Mouse (Mus musculus) hindbrain, embryonic 16.5 days (tissue): ENCODE measurements around the gene Slc16a10. TPM values are rescaled to one million over a fixed set of nuclear protein-coding genes. Genes with fewer than 3 reads are reported as not detected.

Experiments used
- ATAC-seq: fragments of 200-750 bp; cut with Nextera tagmentation; 2 replicates; pipeline ENCODE4 v1.8.0; 2017; ENCODE audit warnings: moderate TSS enrichment, moderate library complexity
- H3K27ac ChIP-seq: fragments of 300-500 bp; sonication (generic); 2 replicates; pipeline ENCODE4 v1.5.1; 2014; ENCODE audit warnings: low read depth, mild to moderate bottlenecking, control low read depth, low read length, moderate library complexity
- H3K27me3 ChIP-seq: fragments of 300-500 bp; sonication (generic); replicated peaks from 2 replicates; pipeline ENCODE4 v1.6.1; 2014; ENCODE audit warnings: low read length; ENCODE audit not compliant: control insufficient read depth, insufficient read depth
- H3K36me3 ChIP-seq: fragments of 300-500 bp; sonication (generic); 2 replicates; pipeline ENCODE4 v1.6.1; 2014; ENCODE audit warnings: mild to moderate bottlenecking, low read length, moderate library complexity, mixed read lengths; ENCODE audit not compliant: control insufficient read depth, insufficient read depth
- H3K4me1 ChIP-seq: fragments of 300-500 bp; sonication (generic); 2 replicates; pipeline ENCODE4 v1.6.1; 2014; ENCODE audit warnings: low read depth, low read length; ENCODE audit not compliant: control insufficient read depth, insufficient read depth
- H3K4me2 ChIP-seq: fragments of 300-500 bp; sonication (generic); 2 replicates; pipeline ENCODE4 v1.6.1; 2014; ENCODE audit warnings: mild to moderate bottlenecking, low read length, control low read depth, moderate library complexity
- H3K4me3 ChIP-seq: fragments of 300-500 bp; sonication (generic); 2 replicates; pipeline ENCODE4 v1.5.1; 2014; ENCODE audit warnings: mild to moderate bottlenecking, low read length, control low read depth, moderate library complexity
- H3K9ac ChIP-seq: fragments of 300-500 bp; sonication (generic); 2 replicates; pipeline ENCODE4 v1.6.1; 2014; ENCODE audit warnings: low read depth, mild to moderate bottlenecking, control low read depth, low read length, moderate library complexity
- H3K9me3 ChIP-seq: fragments of 300-500 bp; sonication (generic); 2 replicates; pipeline ENCODE4 v1.6.1; 2014; ENCODE audit warnings: mild to moderate bottlenecking, low read length, moderate library complexity; ENCODE audit not compliant: control insufficient read depth
- WGBS: fragments of 180-500 bp; shearing (Covaris S2); extraction: QIAGEN DNeasy Blood & Tissue Kit; methylation state at CpG from one replicate; pipeline ENCODE4 v1.1.7; 2014; 5-methylcytosine and 5-hydroxymethylcytosine counted together
- polyA plus RNA-seq: library from polyadenylated mRNA; unstranded; fragments of >200 nt; fragmentation: Nextera tagmentation; extraction: Ambion mirVana; gene quantifications from 2 replicates; pipeline ENCODE4 v1.2.1, GENCODE M21; 2015

The Slc16a10 gene
- polyA plus RNA-seq, 1 experiment from 2014 or later, result 6.1 TPM

GRCm38 (mm10) chr10:40135807-40136778, 6.0 kb downstream of the Slc16a10 start:
- Histone ChIP-seq H3K4me3 (no peak overlapping the region), H3K36me3 (no peaks in the 10 kb centered on the region), H3K9ac (no peak overlapping the region), H3K27me3 (no peaks in the 10 kb centered on the region), H3K9me3 (no peaks in the 10 kb centered on the region), H3K4me1 (no peaks in the 10 kb centered on the region), H3K4me2 (no peak overlapping the region), H3K27ac (no peak overlapping the region)
- WGBS, result 77% methylated on average over 9 of the region's 9 CpGs
- no peak for ATAC-seq

DNA sequence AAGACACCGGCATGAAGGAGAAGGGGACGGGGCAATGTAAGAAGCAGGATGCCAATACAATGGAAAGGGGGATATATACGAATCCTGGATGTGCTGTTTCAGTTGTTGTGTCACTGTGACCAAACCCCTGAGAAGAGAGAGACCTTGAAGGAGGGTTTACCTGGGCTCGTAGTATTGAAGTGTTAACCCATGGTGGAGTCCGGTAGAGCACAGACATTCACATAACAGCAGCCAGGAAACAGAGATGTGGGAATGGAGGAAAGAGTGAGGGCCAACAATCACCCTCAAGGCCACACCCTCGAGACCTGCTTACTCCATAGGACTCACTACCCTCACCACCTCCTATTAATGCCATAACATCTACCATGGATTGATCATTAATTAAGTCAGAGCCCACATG, 7.2 kb downstream of the Slc16a10 start:
- no peak overlapping the region for H3K4me3 ChIP-seq
- H3K27ac ChIP-seq, result no peak overlapping the region
- no peaks in the 10 kb centered on the region for H3K4me1 ChIP-seq
- H3K4me2 ChIP-seq, result no peak overlapping the region
- no peaks in the 10 kb centered on the region for H3K36me3 ChIP-seq
- ATAC-seq, result no peak
- H3K27me3 ChIP-seq, result no peaks in the 10 kb centered on the region
- 89% methylated on average over 6 of the region's 6 CpGs for WGBS
- no peaks in the 10 kb centered on the region for H3K9me3 ChIP-seq
- H3K9ac ChIP-seq, result no peak overlapping the region

GRCm38 (mm10) chr10:40133636-40134035, 8.4 kb downstream of the Slc16a10 start:
- 95% methylated on average over 1 of the region's 1 CpGs for WGBS
- Histone ChIP-seq H3K9me3 (no peaks in the 10 kb centered on the region), H3K27ac (no peak overlapping the region), H3K4me3 (no peak overlapping the region), H3K4me1 (no peaks in the 10 kb centered on the region), H3K36me3 (no peaks in the 10 kb centered on the region), H3K4me2 (no peak overlapping the region), H3K9ac (no peak overlapping the region), H3K27me3 (no peaks in the 10 kb centered on the region)
- ATAC-seq, result no peak

DNA sequence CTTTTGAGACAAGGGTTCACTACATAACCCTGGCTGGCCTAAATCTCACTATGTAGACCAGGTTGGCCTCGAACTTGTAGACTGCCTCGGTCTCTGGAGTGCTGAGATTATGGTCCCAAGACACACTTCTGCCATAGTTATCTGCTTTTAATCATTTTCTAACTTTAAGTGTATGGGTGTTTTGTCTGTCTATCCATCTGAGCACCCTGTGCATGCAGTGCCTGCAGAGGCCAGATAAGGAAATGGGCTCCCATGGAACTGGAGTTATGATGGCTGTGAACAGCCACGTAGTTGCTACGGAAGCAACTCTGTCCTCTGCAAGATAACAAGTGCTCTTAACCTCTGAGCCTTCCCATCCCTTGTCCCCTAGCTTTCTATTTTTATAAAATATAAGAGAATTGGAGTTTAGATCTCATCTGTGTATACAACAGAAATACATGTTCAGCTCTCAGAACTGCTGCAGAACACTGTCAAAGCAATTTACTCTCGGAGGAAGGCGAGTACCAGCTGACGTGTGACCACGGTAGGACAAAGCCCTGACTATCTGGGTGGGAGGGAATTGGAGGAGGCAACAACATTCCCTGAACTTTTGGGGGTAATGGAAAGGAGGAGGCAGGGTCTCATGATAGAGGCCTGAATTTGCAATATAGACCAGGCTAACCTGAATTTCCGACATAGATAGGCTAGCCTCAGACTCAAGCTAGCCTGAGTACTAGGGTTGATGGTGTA, 10.2 kb downstream of the Slc16a10 start:
- no peak overlapping the region for H3K27ac ChIP-seq
- H3K36me3 ChIP-seq, result no peaks in the 10 kb centered on the region
- no peaks in the 10 kb centered on the region for H3K27me3 ChIP-seq
- no peak overlapping the region for H3K4me2 ChIP-seq
- whole genome bisulfite sequencing, result 91% methylated on average over 9 of the region's 9 CpGs
- no peak overlapping the region for H3K4me3 ChIP-seq
- H3K9me3 ChIP-seq, result no peaks in the 10 kb centered on the region
- ATAC-seq, result no peak
- no peak overlapping the region for H3K9ac ChIP-seq
- no peaks in the 10 kb centered on the region for H3K4me1 ChIP-seq

- WGBS, result 85% methylated on average over 1 of the region's 1 CpGs
- Histone ChIP-seq H3K36me3 (no peaks in the 10 kb centered on the region), H3K4me1 (no peaks in the 10 kb centered on the region), H3K4me3 (no peak overlapping the region), H3K9ac (no peak overlapping the region), H3K27me3 (no peaks in the 10 kb centered on the region), H3K27ac (no peak overlapping the region), H3K9me3 (no peaks in the 10 kb centered on the region), H3K4me2 (no peak overlapping the region)
- no peak for ATAC-seq
Observed at GRCm38 (mm10) chr10:40130126-40130525, 11.9 kb downstream of the Slc16a10 start.

- Histone ChIP-seq H3K4me1 (no peaks in the 10 kb centered on the region), H3K4me3 (no peak overlapping the region)
Observed at GRCm38 (mm10) chr10:40129134-40129533, 12.9 kb downstream of the Slc16a10 start.

DNA sequence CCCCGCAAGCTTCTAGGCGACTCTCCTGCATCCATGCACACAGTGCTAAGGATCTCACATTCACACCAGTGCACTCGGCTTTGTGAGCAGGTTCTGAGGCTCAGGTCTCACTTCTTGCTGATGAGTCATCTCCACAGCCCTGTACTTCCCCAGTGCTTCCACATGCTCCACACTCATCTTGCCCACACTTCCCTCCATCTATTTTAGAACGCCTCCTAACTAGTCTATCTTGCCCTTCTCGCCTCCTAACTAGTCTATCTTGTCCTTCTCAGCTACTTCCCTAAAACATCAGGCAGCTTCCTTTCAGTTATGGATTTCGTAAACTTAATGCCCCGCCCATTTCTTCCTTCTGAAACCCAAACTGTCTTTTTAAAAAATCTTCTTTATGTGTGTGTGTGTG, 13.6 kb downstream of the Slc16a10 start:
- H3K4me2 ChIP-seq, result no peak overlapping the region
- no peaks in the 10 kb centered on the region for H3K9me3 ChIP-seq
- no peak overlapping the region for H3K27ac ChIP-seq
- H3K9ac ChIP-seq, result no peak overlapping the region
- H3K4me1 ChIP-seq, result no peaks in the 10 kb centered on the region
- no peaks in the 10 kb centered on the region for H3K36me3 ChIP-seq
- H3K27me3 ChIP-seq, result no peaks in the 10 kb centered on the region
- no peak overlapping the region for H3K4me3 ChIP-seq
- WGBS, result 89% methylated on average over 7 of the region's 7 CpGs
- no peak for ATAC-seq

More at GRCm38 (mm10) chr10:40129134-40129533, 12.9 kb downstream of the Slc16a10 start:
- H3K27me3 ChIP-seq, result no peaks in the 10 kb centered on the region
- no peaks in the 10 kb centered on the region for H3K36me3 ChIP-seq
- H3K9ac ChIP-seq, result no peak overlapping the region
- H3K9me3 ChIP-seq, result no peaks in the 10 kb centered on the region
- H3K27ac ChIP-seq, result no peak overlapping the region
- no peak for ATAC-seq
- H3K4me2 ChIP-seq, result no peak overlapping the region

DNA sequence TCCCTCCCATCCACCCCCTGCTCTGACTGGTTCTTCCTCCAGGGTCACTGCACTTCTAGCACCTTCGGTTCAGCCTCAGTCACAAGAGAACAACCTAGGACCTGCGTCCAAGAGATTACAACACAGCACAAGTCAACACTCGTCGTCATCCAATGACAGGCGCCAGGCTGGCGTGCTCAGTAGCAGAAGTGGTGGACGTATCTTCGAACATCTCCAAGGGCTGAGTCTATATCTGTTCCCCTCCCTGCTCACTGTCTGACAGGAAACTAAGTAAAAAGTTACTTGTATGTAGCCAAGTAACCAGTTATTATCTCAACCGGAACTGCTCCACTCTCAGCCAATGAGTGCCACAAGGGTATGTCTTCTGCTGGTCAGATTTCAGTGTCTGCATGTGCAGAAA, 16.9 kb downstream of the Slc16a10 start:
- H3K36me3 ChIP-seq, result no peaks in the 10 kb centered on the region
- 94% methylated on average over 9 of the region's 9 CpGs for whole genome bisulfite sequencing

GRCm38 (mm10) chr10:40124570-40124969, 17.5 kb downstream of the Slc16a10 start:
- no peaks in the 10 kb centered on the region for H3K27me3 ChIP-seq
- no peaks in the 10 kb centered on the region for H3K36me3 ChIP-seq
- H3K9ac ChIP-seq, result no peak overlapping the region
- H3K4me2 ChIP-seq, result no peak overlapping the region
- ATAC-seq, result no peak
- WGBS, result 85% methylated on average over 4 of the region's 4 CpGs
- H3K4me1 ChIP-seq, result no peaks in the 10 kb centered on the region
- H3K27ac ChIP-seq, result no peak overlapping the region
- H3K9me3 ChIP-seq, result no peaks in the 10 kb centered on the region
- no peak overlapping the region for H3K4me3 ChIP-seq

More for the DNA sequence above, 16.9 kb downstream of the Slc16a10 start:
- Histone ChIP-seq H3K4me3 (no peak overlapping the region), H3K4me1 (no peaks in the 10 kb centered on the region), H3K27ac (no peak overlapping the region), H3K9ac (no peak overlapping the region), H3K4me2 (no peak overlapping the region), H3K9me3 (no peaks in the 10 kb centered on the region), H3K27me3 (no peaks in the 10 kb centered on the region)
- no peak for ATAC-seq
